Mouse (Mus musculus) right cerebral cortex, postnatal 25 days (tissue): ENCODE results near the gene Pcgf2.
"Not testable (repeated sequence)": the region's sequence is repeated elsewhere in the genome, so short reads cannot be mapped to it uniquely, and the experiment has no call there.

ENCODE experiments used
- DNase-seq: peaks from one replicate; pipeline ENCODE4 v3.0.0; 2022

The Pcgf2 gene

GRCm38 (mm10) chr11:97648541-97648940 lies 51.8 kb downstream of the Pcgf2 start:
- DNase-seq, result not testable (repeated sequence)

DNA sequence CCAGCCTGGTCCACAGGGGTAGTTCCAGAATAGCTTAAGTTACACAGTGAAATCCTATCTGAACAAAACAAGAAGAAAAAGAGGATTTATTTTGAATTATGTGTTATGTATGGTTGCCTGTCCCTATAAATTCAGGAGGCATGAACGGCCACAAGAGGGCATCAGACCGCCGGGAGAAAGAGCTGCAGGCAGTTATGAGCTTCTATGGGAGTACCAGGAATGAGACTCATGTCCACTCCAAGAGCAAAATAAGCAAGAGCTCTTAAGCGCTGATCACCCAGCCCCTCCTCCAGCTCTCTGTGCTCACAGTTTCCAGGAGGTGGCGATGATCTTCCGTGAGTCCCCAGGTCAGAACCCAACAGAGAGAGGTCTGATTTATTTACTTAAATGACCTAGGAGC lies 55.5 kb downstream of the Pcgf2 start:
- no peak for DNase-seq

DNA sequence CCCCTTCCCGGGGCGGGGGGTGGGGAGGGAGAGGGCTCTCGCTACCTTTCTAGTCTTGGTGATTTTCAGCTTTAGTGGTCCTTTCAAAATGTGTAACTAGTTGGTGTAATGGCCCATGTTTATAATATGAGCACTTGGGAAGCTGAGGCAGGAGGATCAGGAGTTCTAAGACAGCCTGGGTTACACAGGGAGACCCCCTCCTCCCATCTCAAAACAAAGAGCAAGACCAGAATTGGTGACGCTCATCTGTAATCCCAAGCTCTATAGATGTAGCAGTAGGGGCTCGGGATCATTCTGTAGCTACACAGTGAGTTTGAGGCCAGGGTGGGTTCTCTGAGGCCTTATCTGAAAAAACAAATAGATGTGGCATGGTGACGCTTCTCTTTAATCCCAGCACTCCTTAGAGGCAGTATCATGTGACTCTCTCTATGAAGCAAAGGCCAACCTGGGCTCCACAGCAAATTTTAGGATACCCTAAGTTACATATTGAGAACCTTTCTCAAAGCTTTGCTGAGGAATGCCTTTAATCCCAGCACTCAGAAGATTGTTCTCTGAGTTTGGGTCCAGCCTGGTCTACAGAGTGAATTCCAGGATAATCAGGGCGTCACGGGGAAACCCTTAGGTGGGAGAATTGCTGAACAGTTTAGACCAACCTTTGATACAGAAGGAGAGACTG lies 56.8 kb downstream of the Pcgf2 start:
- no peak for DNase-seq

DNA sequence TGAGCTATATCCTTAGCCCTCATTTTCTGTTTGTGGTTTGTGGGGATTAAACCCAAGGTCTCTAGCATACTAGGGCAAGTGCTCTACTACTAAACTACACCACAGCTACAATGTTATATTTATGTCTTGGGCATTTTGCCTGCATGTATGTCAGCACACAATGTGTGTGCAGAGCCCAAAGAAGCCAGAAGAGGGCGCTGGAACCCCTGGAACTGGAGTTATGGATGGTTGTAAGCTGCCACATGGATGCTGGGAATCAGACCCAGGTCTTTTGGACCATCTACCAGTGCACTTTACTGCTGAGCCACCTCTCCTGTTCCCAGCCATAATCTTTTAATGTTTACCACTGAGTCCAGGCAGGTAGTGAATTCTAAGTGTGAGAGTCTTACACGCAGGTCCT lies 57.6 kb downstream of the Pcgf2 start:
- no peak for DNase-seq

DNA sequence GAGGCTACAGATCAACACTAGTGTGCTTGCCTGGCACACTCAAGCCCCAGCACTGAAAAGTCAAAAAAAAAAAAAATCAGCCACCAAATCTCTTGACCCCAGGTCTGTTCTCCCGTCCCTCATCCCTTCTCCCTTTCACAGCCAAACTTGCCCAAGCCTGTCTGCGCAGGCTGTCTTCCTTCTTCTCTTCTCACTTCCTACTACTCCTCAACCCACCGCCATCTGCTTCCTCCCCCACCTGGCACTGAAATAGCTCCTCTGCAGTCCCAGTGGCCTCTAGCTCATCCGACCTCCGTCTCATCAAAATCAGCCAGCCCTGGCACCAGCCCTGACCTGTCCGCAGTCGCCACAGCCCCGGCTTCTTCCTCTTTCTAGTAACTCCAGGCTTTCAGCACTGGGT lies 58.6 kb downstream of the Pcgf2 start:
- DNase-seq, result peak; percentile 78
